Mouse (Mus musculus) spleen, postnatal 36 days (tissue): Measurements from ENCODE around the gene Armh3.

Source experiments
- DNase-seq, 2 experiments: peaks; one replicate each; pipeline ENCODE4 v3.0.0; 2022; ENCODE audit warnings: low spot score in 2 of 2, mixed read lengths in 1 of 2

The Armh3 gene

DNA sequence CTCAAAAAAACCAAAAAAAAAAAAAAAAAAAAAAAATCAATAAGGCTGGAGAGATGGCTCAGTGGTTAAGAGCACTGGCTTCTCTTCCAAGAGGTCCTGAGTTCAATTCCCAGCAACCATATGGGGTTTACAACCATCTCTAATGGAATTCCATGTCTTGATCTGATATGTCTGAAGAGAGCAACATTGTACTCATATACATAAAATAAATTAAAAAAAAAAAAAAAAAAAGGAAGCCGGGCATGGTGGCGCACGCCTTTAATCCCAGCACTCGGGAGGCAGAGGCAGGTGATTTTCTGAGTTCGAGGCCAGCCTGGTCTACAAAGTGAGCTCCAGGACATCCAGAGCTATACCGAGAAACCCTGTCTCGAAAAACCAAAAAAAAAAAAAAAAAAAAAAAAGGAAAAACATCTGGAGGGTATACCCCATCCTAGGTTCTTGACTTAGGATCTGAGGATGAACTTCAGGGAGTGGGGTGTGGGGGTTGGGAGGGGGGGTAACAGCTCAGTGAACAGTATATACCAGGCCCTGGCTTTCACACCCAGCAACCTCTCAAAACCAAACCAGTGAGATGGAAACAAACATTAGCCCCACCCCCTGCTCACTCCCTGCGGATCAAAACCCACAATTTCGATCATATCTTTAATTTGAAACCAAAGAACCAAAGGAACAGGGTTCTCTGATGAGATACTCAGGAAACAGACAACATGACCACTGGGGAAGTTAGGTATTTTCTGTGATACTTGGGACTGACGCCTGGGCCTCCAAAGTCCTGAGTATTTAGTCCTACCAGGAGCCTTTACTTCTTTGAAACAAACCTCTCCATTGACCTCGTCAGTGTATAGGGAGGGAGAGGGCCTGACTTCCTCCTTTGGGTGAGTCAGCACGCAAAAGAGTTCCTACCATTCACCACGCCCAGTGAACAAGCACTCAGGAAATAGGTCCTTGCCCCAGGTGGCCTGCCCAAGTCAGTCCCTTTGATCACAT lies 208.1 kb downstream of the Armh3 start:
- peak; percentile 67 to 75 for DNase-seq

DNA sequence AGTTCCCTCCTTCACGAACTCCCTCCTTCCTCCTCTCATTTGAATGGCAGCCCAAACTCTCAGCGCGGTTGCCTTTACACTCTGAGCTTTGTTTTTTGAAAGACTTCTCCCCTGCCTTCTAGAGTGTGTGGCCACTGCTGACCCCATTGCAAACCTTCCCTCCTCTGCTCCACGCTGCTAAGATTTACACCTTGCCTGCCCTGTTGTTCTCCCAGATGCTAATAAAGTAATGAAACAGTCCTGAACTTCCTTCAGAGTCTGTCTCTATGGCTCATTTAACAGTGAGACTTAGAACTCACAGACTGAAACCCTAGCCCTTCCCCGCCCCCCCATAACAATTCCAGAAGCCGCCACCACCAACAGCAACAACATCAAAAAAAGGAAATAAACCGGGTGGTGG lies 208.9 kb downstream of the Armh3 start:
- DNase-seq = no peak

DNA sequence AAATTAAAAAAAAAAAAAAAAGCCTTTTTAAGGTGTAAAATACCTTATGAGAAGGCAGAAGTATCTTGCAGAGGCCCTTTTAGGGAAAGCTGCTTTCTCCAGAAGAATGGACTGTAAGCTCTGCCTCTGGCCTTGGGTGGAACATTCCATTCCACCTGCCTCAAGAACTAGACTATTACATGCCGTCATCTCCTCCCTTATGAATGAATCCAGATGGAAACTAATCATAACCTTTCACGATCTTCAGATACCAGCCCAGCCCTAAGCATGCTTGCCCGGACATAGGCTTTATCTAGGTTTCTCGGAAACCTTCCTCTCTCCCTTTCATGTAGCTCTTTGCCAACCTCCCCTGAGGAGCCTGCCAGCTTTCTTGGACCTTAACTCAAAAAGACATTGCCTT lies 210.0 kb downstream of the Armh3 start:
- no peak for DNase-seq

DNA sequence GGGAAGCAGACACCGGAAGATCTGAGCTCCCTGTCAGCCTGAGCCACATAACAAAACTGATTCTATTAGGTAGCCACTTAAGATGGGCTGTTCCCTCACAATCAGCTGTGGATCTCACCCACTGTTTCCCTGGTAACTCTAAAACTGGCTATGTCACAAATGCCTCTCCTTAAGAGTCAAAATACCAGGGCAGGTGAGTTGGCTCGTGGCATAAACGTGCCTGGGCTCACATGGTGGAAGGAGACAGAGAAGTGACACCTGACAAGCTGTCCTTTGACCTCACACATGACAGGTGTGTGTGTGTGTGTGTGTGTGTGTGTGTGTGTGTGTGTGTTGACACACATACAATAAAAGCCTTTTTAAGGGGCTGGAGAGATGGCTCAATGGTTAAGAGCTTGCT lies 210.8 kb downstream of the Armh3 start:
- no peak for DNase-seq

DNA sequence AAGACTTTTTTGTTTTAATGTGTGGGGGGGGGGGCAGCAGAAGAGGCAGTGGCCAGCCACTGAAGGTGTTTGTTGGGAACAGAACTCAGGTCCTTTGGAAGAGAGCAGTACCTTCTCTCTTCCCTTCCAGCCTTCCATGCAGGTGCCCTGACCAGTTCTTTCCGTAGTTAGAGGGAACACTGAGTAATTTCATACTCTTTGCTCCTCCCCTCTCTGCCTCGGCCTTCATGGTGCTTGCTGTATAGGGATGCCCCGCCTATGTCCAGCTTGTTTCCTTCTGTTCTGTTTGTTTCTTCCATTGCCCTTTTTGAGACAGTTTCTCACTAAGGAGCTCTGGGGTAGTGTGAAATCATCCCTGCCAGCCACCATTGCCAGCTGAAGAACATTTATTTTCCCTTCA lies 212.8 kb downstream of the Armh3 start:
- no peak for DNase-seq

DNA sequence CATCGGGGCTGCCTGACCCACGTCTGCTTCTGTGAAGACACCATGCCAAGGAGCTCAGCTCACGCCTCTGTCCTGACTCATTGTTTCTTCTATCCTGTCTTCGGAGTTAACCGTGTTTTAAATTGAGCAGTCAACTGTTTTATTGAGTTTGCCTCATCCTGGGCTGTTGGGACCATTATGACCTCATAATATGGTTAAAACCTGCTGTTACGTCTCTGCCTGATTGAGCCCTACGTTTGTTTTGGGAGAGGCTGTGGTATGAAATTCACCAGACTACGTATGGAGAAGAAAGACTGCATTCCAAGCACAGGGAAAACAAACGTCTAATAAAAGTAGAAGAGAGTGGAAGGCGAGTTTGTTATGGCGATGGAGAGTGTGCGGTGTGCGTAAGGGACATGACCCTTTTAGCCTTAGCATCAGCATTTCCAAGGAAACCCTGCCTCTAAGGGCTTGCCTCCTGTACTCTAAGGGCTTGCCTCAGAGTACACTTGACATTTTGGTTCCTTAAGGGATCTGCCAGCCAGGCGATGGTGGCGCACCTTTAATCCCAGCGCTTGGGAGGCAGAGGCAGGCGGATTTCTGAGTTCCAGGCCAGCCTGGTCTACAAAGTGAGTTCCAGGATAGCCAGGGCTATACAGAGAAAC lies 214.2 kb downstream of the Armh3 start:
- no peak for DNase-seq

DNA sequence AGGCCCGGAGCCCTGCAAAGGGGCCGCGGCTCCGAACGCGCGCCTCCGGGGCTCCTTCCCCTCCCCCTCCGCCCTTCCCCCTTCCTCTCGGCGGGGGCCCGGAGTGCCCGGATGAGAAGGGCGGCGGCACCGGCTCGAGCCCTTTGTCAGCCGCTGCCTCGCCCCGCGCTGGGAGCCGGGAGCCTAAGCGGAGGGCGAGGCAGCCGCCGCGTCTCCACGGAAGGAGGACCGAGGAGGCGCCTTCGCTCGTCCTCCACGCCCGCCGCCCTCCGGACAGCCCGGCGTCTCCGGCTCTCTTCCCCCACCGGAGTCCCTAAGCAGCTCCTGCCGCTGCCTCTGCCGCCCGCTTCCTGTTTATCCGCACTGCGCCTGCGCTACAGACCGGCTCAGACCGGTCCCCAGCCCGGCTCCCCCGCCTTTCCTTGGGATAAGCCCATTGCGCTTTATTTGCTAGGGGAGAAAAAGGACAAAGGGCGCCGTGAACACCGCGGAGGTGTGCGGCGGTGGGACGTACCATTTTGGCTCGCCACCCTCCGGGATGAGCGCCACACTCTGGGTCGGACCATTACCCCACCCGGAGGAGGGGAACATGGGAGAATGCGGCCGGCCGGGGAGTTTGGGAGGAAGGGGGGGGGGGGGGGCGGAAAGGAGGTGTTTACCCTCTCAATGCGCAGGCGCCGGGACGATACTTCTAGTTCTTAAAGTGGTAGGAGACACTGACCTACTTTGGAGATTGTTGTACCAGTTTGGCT lies 214.9 kb downstream of the Armh3 start, which contains the start of gene Mgea5:
Gene Mgea5, minus strand, starts transcription at position 657 of the 752 bp plus-strand sequence.
- DNase-seq = peak; percentile 99

DNA sequence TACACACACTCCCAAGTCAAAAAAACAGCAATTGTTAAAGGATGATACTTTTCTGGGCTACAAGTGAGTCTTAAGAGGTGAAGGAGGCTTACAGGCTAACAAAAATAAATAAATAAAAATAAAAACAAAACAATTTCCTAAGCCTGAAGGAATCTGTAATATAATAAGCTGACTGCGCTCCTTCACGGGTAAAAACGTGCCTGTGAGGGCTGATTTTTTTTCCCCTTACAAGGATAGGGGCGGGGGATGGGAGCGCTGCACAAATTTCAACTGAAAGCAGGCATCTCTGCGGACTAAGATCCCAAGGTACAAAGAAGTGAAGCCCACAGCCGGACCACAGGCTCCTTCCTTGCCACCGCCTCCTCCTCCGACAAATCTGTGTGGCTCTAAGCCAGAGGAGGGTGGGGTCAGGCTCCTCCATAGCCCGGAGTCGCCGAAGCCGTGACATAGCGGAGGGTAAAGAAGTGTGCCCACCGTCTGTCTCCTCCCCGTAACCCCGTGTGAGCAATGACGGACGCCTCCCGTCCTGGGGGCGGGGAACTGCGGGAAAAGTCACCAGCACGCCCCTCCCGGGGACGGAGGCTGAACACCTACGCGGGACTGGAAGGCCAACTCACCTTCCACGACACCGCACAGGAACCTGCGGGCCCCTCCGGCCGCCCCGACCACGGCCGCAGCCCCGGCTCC lies 215.8 kb downstream of the Armh3 start:
- peak; percentile 68 to 74 for DNase-seq

DNA sequence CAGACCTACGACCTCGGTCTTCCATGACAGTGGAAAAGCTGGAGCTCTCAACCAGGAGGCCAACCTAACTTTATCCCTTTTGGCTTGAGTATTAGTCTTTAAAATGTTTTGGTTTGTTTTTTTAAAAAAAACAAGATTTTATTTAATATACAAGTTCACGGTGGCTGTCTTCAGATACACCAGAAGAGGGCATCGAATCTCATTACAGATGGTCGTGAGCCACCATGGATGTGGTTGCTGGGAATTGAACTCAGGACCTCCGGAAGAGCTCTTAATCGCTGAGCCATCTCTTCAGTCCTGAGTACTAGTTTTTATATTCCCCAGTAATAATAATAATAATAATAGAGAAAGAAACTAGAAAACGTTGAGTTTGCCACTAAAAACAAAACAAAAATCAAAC lies 216.6 kb downstream of the Armh3 start:
- DNase-seq = no peak

DNA sequence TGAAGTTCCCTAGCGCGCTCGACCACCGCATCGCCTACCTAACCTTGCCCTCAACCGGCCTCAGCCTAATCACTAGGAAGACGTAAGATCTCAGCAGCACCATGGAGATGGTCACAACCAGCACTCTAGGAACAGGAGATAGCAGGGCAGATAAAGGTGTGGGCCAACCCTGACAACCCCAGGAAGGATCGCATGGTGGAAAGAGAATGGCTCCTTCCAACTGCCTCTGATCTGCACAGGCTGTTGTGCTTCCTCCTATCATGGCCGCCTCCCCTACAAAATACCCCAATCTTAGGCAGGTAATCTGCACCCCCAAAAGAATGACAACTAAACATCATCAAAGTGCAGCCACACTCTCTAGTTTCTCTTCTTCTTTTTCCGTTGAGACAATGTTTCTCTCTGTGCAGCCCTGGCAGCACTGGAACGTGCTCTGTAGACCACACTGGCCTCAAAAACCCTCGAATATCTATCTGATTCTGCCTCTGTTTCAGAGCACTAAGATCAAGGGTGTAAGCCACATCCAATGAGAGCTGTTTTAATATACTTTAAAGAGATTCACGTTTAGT lies 217.9 kb downstream of the Armh3 start:
- DNase-seq = no peak

DNA sequence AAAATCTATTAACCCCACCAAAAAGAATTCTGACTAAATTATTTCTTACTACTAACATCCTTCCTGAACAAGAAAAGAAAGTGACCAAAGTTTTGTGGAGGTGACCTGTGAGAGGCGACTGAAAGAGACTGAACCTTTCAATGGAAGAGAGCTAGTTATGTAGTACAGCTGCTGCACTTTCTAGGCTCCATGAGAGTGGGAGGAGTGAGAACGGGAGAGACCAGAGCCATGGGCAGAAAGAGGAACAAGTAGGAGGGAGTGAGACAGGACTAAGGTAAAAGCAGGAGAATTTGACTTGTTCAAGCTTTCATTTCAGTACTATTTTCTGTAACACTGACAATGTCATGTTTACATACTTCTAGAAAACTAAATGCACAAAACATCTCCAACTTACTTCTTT lies 222.8 kb downstream of the Armh3 start:
- DNase-seq = no peak

DNA sequence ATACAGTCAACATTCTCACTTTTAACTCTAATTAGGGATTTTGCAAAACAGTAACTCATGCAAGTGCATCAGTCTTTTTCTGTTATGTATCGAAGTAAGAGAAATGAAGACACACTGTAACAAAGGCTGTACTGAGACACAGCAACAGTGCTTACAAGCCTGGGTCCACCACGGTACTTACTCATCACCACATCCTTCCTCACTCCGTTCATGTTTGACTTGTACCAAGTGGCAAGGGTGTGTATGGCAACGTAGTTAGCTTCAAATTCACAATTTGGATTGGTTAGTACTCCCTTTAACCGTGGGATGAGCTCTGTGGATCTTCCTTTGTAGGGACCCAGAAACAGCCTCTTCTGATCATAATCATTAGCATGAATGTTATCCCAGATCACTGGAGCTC lies 226.8 kb downstream of the Armh3 start:
- DNase-seq = no peak
